Mouse (Mus musculus) hindbrain, embryonic 15.5 days (tissue): ENCODE results near the gene Zfp599. TPM values are rescaled to one million over a fixed set of nuclear protein-coding genes. Genes with fewer than 3 reads are reported as not detected.
A peak's percentile ranks its signal among the peaks of the same experiment; 100 is the strongest.
"Not testable (repeated sequence)": the region's sequence is repeated elsewhere in the genome, so short reads cannot be mapped to it uniquely, and the experiment has no call there.

Source experiments
- ATAC-seq: fragments of 200-750 bp; cut with Nextera tagmentation; 2 replicates; pipeline ENCODE4 v1.8.0; 2017; ENCODE audit warnings: low read depth, moderate number of reproducible peaks, moderate TSS enrichment; ENCODE audit not compliant: low FRiP score
- H3K27ac ChIP-seq: fragments of 300-500 bp; sonication (generic); replicated peaks from 2 replicates; pipeline ENCODE4 v1.5.1; 2015; ENCODE audit warnings: mild to moderate bottlenecking, inconsistent platforms
- H3K27me3 ChIP-seq: fragments of 300-500 bp; sonication (generic); 2 replicates; pipeline ENCODE4 v1.6.1; 2015; ENCODE audit warnings: control low read depth, inconsistent platforms
- H3K36me3 ChIP-seq: fragments of 300-500 bp; sonication (generic); 2 replicates; pipeline ENCODE4 v1.6.1; 2015; ENCODE audit warnings: control low read depth, inconsistent platforms
- H3K4me1 ChIP-seq: fragments of 300-500 bp; sonication (generic); replicated peaks from 2 replicates; pipeline ENCODE4 v1.6.1; 2015; ENCODE audit warnings: control low read depth, inconsistent platforms
- H3K4me2 ChIP-seq: fragments of 300-500 bp; sonication (generic); 2 replicates; pipeline ENCODE4 v1.6.1; 2015; ENCODE audit warnings: moderate library complexity, mild to moderate bottlenecking, inconsistent platforms
- H3K4me3 ChIP-seq: fragments of 300-500 bp; sonication (generic); 2 replicates; pipeline ENCODE4 v1.5.1; 2015; ENCODE audit warnings: mild to moderate bottlenecking, inconsistent platforms
- H3K9ac ChIP-seq: fragments of 300-500 bp; sonication (generic); 2 replicates; pipeline ENCODE4 v1.6.1; 2015; ENCODE audit warnings: inconsistent platforms
- H3K9me3 ChIP-seq: fragments of 300-500 bp; sonication (generic); 2 replicates; pipeline ENCODE4 v1.6.1; 2016; ENCODE audit warnings: control low read depth, inconsistent platforms
- WGBS: fragments of 180-500 bp; shearing (Covaris S2); methylation state at CpG from one replicate; pipeline ENCODE4 v1.1.7; 2015; 5-methylcytosine and 5-hydroxymethylcytosine counted together
- polyA plus RNA-seq: library from polyadenylated mRNA; unstranded; fragments of >200 nt; fragmentation: Nextera tagmentation; extraction: Ambion mirVana; gene quantifications from 2 replicates; pipeline ENCODE4 v1.2.1, GENCODE M21; 2015

The Zfp599 gene
- 7.4 and 7.7 TPM in 2 replicates for polyA plus RNA-seq

DNA sequence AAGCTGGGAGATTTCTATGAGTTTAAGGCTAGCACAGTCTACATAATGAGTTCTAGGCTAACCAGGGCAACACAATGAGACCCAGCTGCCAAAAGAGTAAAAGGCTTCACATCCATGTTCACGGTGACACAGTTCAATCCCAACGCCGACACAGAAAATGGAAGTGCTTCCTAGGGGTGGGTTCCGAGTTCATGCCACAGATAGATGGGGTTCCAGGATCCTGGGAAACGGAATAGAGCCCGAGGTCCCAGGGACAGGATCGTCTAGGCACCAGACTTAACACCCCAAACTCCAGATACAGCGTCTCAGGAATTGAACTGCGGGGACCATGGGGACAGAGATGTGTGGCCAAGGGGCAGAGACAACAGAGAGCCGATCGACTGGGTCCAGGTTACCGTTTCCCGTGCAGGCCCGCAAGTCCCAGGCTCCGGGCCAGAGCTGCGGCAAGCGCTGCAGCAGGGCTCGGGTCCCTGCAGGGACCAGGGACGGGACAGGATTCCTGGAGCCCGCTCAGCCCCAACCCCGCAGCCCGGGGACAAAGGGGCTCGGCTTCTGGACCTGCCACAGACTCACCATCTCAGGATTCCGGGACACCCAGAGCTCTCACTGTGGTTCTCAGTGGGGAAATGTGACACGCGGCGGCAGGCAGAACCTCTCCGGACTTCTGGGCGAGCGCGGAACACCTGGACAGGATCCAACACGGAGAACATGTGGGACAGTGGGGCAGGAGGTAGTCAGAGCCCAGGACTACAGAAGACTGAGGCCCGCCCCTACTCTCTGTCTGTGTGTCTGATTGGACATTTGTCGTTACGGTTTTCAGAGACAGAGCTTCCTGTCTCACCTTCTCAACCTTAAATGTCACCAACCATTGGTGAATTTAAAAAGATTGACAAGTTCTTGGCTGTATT is at the start of gene Zfp599:
TSS of gene Zfp599 (minus strand) at position 712 of the 908 bp plus-strand sequence.
- Histone ChIP-seq H3K27ac (0 out of 2 replicates have a peak within 1 kb of the TSS, but pooled peaks have one; percentile 33), H3K4me2 (peak within 1 kb of the TSS; percentile 87), H3K9me3 (no peaks in the 10 kb centered on the region; the same call in 1 of the 2 replicates), H3K36me3 (peaks cover 23% of the 10 kb centered on the region), H3K27me3 (no peaks in the 10 kb centered on the region), H3K4me3 (peak within 1 kb of the TSS; percentile 76), H3K9ac (peak within 1 kb of the TSS; percentile 78), H3K4me1 (no peaks in the 10 kb centered on the region)
- peak; percentile 96 for ATAC-seq
- whole genome bisulfite sequencing, result 1% methylated on average over 35 of the region's 35 CpGs

DNA sequence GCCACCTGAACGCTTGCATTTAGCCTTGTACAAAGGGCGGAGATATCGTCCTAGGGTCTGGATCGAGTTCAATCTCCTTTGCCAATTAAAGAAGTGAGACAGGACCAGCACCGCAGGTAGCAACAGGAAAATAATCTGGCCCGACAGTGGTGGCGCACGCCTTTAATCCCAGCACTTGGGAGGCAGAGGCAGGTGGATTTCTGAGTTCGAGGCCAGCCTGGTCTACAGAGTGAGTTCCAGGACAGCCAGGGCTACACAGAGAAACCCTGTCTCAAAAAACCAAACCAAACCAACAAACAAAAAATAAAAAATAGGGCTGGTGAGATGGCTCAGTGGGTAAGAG is 48.2 kb upstream of the Zfp599 start:
- not testable (repeated sequence) for H3K27me3 ChIP-seq, H3K9me3 ChIP-seq, ATAC-seq, H3K4me1 ChIP-seq
- H3K36me3 ChIP-seq, result peaks cover 22% of the 10 kb centered on the region
- H3K9ac ChIP-seq, result peak overlapping the region; percentile 20; the same call in 1 of the 2 replicates
- H3K4me2 ChIP-seq, result peak overlapping the region; percentile 69
- WGBS, result 9% methylated on average over 9 of the region's 9 CpGs
- H3K4me3 ChIP-seq, result peak overlapping the region; percentile 81
- peak overlapping the region; percentile 94 for H3K27ac ChIP-seq

DNA sequence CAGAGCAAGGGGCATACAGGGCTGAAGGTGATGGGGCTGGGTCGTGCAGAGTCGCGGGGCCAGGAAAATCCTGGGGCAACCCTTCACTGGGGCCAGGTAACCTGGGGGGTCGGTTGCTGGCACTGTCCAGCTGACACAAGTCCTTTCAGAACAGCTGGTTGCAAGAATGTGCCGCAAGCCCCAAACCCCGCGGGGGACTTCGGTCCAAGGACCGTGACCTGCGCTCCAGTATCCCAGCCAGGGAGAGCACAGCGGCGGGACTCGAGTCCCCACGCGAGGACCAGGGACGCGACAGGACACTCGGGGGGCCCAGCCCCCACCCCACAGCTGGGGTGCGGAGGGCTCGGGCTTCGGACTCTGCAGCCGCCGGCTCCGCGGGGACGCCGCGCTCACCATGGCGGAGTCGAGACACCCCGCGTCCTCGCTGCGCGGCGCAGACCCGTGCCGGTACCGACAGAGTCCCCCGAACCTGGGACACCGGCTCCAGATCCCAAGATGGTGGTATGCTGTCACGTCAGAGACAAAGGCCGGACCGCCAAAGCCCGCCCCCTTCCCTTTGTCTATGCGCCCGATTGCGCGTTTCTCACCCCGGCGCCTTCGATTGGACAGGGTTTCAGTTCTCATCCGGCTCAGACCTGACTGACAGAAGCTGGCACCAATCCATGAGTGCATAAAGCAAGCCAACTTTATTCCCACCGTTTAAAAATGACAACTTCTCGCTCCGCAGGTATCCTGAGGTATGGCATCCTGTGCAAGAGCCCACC is 47.6 kb upstream of the Zfp599 start, which contains the start of gene Zfp810:
TSS of gene Zfp810 (minus strand) at position 493 of the 764 bp plus-strand sequence.
- peak; percentile 100 for ATAC-seq
- Histone ChIP-seq H3K36me3 (peaks cover 26% of the 10 kb centered on the region), H3K27me3 (no peaks in the 10 kb centered on the region), H3K4me2 (peak within 1 kb of the TSS; percentile 69), H3K27ac (peak within 1 kb of the TSS; percentile 94), H3K9ac (peak within 1 kb of the TSS; percentile 97), H3K9me3 (no peaks in the 10 kb centered on the region), H3K4me3 (peak within 1 kb of the TSS; percentile 81), H3K4me1 (peaks cover 9% of the 10 kb centered on the region)
- WGBS, result under 1% methylated on average over 56 of the region's 56 CpGs

DNA sequence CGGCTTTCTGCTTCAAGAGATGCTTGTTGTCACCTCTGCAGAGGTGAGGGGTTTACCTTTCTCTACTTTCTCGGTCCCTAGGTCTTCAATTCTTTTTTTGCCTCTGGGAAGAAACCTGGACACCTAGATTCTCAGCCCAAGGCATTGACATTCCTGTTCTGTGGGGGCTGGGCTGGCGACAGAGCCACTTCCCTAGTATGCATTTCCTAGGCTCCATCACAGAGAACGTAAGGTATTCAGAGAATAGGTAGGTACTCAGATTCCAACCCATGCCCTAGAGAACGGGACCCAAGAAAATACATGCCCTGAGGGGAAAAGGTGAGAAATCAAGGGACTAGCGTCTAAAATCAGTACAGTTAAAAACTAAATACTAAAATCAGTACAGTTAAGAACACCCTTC is 47.0 kb upstream of the Zfp599 start:
- no peak for ATAC-seq
- Histone ChIP-seq H3K4me1 (peaks cover 9% of the 10 kb centered on the region), H3K9ac (peak overlapping the region; percentile 97), H3K4me2 (peak overlapping the region; percentile 69), H3K9me3 (no peaks in the 10 kb centered on the region), H3K27me3 (no peaks in the 10 kb centered on the region), H3K4me3 (peak overlapping the region; percentile 81), H3K27ac (peak overlapping the region; percentile 94), H3K36me3 (peaks cover 29% of the 10 kb centered on the region)
- 14% methylated on average over 6 of the region's 6 CpGs for WGBS

DNA sequence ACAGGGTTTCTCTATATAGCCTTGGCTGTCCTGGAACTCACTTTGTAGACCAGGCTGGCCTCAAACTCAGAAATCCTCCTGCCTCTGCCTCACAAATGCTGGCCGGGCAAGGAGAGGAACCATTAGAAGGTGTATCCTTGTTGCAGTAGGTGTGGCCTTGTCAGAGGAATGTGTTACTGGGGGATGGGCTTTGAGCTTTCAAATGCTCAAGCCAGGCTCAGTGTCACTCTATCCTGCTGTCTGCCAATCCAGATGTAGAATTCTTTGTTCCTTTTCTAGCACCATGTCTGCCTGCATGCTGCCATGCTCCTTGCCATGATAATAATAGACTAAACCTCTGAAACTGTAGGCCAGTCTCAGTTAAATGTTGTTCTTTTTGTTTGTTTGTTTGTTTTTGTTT is 42.5 kb upstream of the Zfp599 start:
- 100% methylated on average over 1 of the region's 1 CpGs for WGBS
- no peaks in the 10 kb centered on the region for H3K27me3 ChIP-seq
- no peak for ATAC-seq
- peaks cover 66% of the 10 kb centered on the region for H3K36me3 ChIP-seq
- no peaks in the 10 kb centered on the region for H3K9me3 ChIP-seq
- H3K9ac ChIP-seq, result no peak overlapping the region
- H3K4me2 ChIP-seq, result no peak overlapping the region
- peaks cover 9% of the 10 kb centered on the region for H3K4me1 ChIP-seq
- H3K27ac ChIP-seq, result no peak overlapping the region
- no peak overlapping the region for H3K4me3 ChIP-seq

DNA sequence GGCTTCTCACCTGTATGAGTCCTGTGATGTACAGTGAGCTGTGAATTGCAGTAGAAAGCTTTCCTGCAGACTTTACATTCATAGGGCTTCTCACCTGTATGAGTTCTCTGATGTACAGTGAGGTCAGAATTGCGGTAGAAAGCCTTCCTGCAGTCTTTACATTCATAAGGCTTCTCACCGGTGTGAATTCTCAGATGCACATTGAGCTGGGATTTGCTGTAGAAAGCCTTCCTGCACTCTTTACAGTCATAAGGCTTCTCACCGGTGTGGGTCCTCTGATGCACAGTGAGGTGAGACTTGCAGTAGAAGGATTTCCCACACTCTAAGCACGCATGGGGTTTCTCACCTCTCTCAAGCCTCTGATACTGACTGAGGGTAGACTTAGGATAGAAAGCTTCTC is 19.0 kb upstream of the Zfp599 start:
- Histone ChIP-seq H3K9ac (no peak overlapping the region), H3K4me3 (no peak overlapping the region), H3K4me1 (no peaks in the 10 kb centered on the region), H3K36me3 (peaks cover 91% of the 10 kb centered on the region), H3K9me3 (peaks cover 61% of the 10 kb centered on the region), H3K27me3 (no peaks in the 10 kb centered on the region), H3K4me2 (no peak overlapping the region), H3K27ac (no peak overlapping the region)
- over 99% methylated on average over 4 of the region's 4 CpGs for WGBS
- no peak for ATAC-seq

DNA sequence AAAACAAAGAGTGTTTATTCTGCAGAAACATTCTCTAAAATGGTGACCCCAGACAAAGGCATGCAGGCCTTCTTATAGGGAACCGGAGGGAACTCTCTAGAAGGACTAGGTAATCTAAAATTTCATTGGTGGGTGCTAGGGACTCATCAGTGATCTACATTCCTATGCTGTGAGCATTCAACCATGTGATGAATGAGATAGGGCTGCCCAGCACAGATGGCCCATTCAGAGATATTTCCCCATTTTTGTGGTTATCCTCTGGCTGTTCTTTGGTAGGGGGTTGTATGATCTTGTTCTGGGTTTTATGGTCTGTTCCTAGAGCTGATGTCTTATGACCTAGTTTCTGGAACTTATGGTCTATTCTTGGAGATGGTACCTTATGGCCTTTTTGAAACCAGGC is 9.2 kb upstream of the Zfp599 start:
- ATAC-seq, result no peak
- H3K36me3 ChIP-seq, result peaks cover 8% of the 10 kb centered on the region
- WGBS, result 97% methylated on average over 1 of the region's 1 CpGs
- no peak overlapping the region for H3K4me3 ChIP-seq
- no peaks in the 10 kb centered on the region for H3K27me3 ChIP-seq
- H3K4me2 ChIP-seq, result no peak overlapping the region
- no peak overlapping the region for H3K9ac ChIP-seq
- no peak overlapping the region for H3K27ac ChIP-seq
- H3K9me3 ChIP-seq, result no peaks in the 10 kb centered on the region
- no peaks in the 10 kb centered on the region for H3K4me1 ChIP-seq

DNA sequence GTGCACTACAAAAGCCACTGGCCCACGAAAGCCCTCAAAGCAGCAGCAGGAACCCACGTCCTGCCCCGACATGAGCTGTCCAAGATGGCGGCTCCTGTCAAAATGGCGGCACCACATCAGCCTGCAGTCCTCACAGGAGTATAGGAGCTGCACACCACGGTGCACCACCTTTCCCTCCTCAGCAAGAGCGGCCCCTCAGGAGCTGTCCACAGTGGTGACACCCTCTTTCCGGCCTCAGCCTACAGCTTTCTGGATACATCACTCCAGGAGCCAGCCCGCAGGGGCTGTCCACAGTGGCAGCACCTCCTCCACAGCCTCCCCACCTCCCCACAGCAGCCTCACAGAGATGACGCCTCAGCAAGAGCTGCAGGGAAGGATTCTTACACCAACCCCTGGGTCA is 2.9 kb upstream of the Zfp599 start:
- Histone ChIP-seq H3K4me2 (no peak overlapping the region), H3K9me3 (no peaks in the 10 kb centered on the region), H3K27ac (no peak overlapping the region), H3K4me3 (no peak overlapping the region), H3K36me3 (no peaks in the 10 kb centered on the region), H3K9ac (no peak overlapping the region), H3K4me1 (no peaks in the 10 kb centered on the region), H3K27me3 (no peaks in the 10 kb centered on the region)
- no peak for ATAC-seq
- 89% methylated on average over 10 of the region's 10 CpGs for WGBS

DNA sequence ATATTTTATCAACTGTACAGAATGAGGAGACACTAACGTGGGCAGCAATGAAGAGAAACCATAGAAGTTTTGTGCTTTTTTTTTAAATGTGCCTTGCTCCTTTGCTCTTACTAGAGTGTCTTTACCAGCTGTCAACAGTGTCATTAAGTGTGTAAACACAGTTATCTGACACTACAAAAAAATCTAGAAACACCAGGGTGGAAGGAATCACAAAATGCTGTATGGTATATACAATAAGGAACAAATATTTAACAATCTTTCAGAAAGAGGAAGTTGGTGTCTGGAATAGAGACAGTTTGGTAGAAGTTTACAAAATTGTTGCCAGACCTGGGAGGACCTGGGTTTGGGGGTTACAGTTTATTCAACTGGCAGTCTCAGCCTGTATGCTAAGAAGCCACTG is 1.9 kb upstream of the Zfp599 start:
- Histone ChIP-seq H3K4me1 (no peaks in the 10 kb centered on the region), H3K27me3 (no peaks in the 10 kb centered on the region), H3K9ac (no peak overlapping the region), H3K9me3 (no peaks in the 10 kb centered on the region), H3K36me3 (0 out of 2 replicates have a peak, but pooled peaks cover 6% of the 10 kb centered on the region), H3K4me2 (no peak overlapping the region), H3K4me3 (no peak overlapping the region), H3K27ac (no peak overlapping the region)
- 94% methylated on average over 1 of the region's 1 CpGs for WGBS
- no peak for ATAC-seq

DNA sequence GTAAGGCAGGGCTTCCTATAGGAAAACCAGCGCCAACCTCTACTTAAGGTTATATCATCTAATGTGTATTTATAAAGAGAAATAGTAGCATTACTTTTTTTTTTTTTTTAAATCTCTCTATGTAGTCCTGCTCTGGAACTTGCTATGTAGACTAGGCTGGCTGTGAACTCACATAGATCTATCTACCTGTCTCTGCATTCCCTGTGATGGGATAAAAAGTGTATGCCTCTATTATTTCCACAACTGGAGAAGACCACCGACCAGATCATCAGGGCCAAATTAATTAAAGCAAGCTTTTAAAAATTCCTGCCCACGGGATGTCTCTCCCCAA is 362 bp upstream of the Zfp599 start:
- no peak; the same call in 1 of the 2 replicates for ATAC-seq
- Histone ChIP-seq H3K4me2 (peak overlapping the region; percentile 87), H3K4me1 (no peaks in the 10 kb centered on the region), H3K9me3 (no peaks in the 10 kb centered on the region; the same call in 1 of the 2 replicates), H3K36me3 (peaks cover 21% of the 10 kb centered on the region), H3K27ac (no peak overlapping the region), H3K27me3 (no peaks in the 10 kb centered on the region), H3K4me3 (peak overlapping the region; percentile 76), H3K9ac (no peak overlapping the region; the same call in 1 of the 2 replicates)
- 35% methylated on average over 3 of the region's 3 CpGs for WGBS

DNA sequence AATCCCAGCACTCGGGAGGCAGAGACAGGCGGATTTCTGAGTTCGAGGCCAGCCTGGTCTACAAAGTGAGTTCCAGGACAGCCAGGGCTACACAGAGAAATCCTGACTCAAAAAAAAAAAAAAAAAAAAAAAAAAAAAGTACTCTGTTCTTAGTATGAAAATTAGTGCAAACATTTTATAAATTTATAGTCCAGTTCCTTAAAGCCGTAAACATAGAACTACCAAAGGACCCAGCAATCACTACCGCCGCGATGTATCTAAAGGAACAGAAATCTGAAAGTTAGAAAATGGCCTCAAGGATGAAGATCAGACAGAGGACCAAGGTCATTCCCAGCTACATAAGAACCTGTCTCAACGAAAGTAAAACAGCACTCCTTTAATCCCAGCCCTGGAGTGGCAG is 911 bp downstream of the Zfp599 start:
- H3K36me3 ChIP-seq, result peaks cover 29% of the 10 kb centered on the region
- H3K4me2 ChIP-seq, result peak overlapping the region; percentile 87
- no peak for ATAC-seq
- peak overlapping the region; percentile 76 for H3K4me3 ChIP-seq
- WGBS, result 89% methylated on average over 8 of the region's 8 CpGs
- no peak overlapping the region for H3K27ac ChIP-seq
- peak overlapping the region; percentile 78; the same call in 1 of the 2 replicates for H3K9ac ChIP-seq
- no peaks in the 10 kb centered on the region for H3K27me3 ChIP-seq
- no peaks in the 10 kb centered on the region; the same call in 1 of the 2 replicates for H3K9me3 ChIP-seq
- H3K4me1 ChIP-seq, result no peaks in the 10 kb centered on the region

DNA sequence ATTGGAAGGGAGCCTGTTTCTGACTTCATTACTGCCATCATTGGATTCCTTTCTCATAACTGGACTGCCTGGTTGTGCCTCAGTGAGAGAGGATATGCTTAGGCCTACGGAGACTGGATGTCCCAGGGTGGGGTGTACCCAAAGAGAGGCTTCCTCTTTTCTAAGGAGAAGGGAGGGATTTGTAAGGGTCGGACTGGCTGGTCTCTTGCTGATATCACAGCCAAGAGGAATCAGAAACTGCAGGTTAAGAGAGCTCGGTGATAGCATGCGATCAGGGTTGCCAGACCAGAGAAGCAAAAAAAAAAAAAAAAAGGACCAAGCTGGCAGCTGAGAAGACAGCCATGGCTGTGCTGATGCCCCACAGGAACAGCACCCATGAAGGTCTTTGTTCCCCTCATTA is 3.1 kb downstream of the Zfp599 start:
- 91% methylated on average over 4 of the region's 4 CpGs for WGBS

More for the DNA sequence above, 3.1 kb downstream of the Zfp599 start:
- Histone ChIP-seq H3K4me3 (no peak overlapping the region), H3K4me2 (no peak overlapping the region), H3K9me3 (no peaks in the 10 kb centered on the region; the same call in 1 of the 2 replicates), H3K9ac (no peak overlapping the region), H3K27me3 (no peaks in the 10 kb centered on the region), H3K27ac (no peak overlapping the region), H3K36me3 (peaks cover 47% of the 10 kb centered on the region), H3K4me1 (no peaks in the 10 kb centered on the region)
- ATAC-seq, result no peak
